Mouse (Mus musculus) left cerebral cortex, postnatal 25 days (tissue): ENCODE results near the gene Rbm20. TPM values are rescaled to one million over a fixed set of nuclear protein-coding genes. Genes with fewer than 3 reads are reported as not detected.

Experiments
- DNase-seq, 2 experiments: peaks; one replicate each; pipeline ENCODE4 v3.0.0; 2022; ENCODE audit warnings: low spot score in 2 of 2, mixed read lengths in 1 of 2
- intact Hi-C: fragments of 180-260 bp; cut with DNase I; formaldehyde crosslinking; loops from one replicate; pipeline ENCODE4 v1.15.1; 2025
- total RNA-seq, 2 experiments: library from RNA; stranded (reverse); gene quantifications; 2 replicates each; pipeline ENCODE4 v1.2.3; 2021

Gene Rbm20
- total RNA-seq, 2 experiments from 2014 or later, result 4.1 to 4.9 TPM

DNA sequence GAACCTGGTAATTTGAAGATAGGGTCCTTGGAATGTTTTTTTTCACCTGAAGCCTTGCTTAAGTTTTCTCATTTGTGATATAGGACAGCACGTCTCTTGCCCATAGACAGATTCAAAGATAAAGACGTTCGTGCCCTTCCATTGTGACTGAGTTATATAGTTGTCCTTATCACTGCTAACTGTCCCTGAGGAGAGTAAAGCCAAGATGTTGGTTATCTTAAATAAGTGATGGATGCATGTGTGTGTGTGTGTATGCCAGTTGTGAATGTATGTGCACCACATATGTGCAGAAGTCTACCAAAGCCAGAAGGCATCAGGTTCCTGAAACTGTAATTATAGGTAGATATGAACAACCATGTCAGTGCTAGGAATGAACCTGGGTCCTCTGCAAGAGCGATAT lies 102.7 kb downstream of the Rbm20 start:
- intact Hi-C loops, result no loop called here
- DNase-seq, result no peak

DNA sequence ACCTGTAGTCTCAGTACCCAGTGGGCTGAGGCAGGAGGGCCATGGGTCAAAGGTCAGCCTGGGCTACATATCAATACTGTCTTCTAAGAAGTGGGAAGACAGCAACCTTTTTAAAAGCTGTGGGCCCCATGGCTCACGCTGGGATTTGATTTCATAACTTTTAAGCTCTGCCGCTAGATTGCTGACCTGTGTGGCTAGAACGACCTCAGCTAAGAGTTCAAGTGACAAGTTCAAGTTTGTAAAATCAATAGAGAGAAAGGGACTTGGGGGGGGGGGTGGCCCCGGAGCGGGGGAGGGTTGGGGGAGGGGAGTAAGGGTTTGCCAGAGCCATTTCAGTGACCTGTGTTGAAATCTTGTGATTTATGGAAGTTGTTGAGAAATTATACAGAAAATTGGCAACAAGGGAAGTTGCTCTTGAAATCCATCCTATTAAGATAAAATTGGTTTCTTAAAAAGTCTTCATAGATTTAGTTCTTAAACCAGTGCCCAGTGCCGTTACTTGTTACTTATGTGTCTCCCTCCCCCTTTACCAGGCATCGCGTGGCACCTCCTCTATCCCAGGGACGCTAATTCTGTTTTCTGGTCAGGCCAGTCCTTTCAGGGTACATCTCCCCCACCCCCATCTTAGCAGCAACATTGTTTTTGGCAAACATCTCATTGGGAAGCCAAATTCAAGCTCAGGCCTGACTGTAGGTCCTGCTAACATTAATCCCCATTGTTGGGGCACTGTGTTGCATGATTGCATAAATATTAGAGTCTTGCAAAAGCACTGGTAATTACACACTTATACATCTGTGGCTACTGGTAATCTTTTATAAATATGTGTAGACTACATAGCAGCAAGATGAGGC lies 103.9 kb downstream of the Rbm20 start:
- DNase-seq, result no peak
- intact Hi-C loops, result no loop called here

DNA sequence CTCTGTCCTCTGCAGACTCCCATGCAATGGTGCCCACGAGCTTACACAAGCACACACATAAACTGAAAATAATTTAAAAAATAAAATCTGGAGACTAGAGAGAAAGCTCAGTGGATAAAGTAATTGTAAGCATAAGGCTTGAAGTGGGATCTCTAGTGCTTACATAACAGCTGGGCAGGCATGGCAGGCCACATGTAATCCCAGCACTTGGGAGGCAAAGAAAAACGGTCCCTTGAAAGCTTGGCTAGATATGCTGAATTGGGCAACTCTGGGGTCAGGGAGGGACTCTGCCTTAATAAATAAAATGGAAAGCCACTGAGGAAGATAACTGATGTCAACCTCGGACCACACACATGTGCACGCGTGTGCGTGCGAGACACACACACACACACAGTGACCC lies 104.7 kb downstream of the Rbm20 start:
- no peak for DNase-seq
- intact Hi-C loops, result no loop called here

DNA sequence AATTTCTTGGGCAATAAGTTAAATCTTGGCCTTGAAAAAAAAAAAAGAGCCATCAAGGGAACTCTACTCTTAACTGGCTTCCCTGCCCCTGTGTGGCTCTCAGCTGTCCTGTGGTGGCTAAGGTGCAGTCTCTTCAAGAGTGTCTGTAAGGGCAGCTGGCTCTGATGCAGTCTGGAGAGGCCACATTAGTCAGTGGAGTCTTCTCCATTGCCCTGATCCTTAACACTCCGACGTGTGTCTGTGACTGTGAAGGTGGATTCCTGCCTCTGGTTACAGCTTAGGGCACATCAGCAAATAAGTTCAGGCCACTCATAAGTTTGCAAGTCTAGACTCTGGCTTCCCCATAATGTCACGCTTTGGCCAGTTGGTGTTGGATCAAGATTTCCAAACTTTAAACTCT lies 108.2 kb downstream of the Rbm20 start:
- intact Hi-C loops, result no loop called here
- DNase-seq, result no peak

DNA sequence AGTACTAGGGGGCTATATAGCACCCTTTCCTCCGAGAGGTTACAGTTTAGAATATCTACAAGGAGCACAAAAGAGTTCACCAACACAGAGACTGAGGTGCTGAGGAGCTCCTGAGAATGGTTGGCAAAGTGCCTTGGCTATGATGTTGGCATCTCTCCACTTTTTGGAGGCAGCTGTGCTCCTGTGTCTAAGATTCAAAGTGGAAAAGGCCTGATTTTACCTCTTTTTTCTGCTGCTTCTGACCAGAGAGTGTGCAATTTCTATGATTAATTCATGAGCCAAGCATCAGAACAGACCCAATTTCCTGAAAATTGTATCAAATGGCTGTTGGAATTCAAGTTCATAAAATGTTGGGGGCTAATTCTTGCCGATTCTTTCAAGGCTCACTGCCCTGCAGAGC lies 109.1 kb downstream of the Rbm20 start:
- intact Hi-C loops, result no loop called here
- peak in 1 of 2 experiments; percentile 50 for DNase-seq

DNA sequence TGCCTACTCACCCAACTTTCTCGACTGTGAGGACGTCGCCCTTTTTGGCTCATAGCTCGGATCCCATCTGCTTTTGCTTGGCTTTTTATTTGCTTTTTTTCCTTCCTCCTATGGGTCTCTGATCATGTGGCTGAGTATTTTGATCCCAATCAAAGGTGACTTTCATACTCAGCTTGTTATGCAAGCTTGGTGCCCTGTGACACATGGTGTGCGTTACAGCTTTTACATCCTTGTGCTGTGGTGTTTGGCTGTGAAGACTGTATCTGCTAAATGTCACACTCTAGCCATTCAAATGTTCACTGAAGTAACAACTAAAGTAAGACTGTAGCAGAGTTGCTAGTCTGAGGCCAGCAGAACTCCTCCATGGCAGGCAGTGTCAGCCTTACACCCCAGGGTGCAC lies 109.7 kb downstream of the Rbm20 start:
- intact Hi-C loops, result no loop called here
- DNase-seq, result peak in 1 of 2 experiments; percentile 8

DNA sequence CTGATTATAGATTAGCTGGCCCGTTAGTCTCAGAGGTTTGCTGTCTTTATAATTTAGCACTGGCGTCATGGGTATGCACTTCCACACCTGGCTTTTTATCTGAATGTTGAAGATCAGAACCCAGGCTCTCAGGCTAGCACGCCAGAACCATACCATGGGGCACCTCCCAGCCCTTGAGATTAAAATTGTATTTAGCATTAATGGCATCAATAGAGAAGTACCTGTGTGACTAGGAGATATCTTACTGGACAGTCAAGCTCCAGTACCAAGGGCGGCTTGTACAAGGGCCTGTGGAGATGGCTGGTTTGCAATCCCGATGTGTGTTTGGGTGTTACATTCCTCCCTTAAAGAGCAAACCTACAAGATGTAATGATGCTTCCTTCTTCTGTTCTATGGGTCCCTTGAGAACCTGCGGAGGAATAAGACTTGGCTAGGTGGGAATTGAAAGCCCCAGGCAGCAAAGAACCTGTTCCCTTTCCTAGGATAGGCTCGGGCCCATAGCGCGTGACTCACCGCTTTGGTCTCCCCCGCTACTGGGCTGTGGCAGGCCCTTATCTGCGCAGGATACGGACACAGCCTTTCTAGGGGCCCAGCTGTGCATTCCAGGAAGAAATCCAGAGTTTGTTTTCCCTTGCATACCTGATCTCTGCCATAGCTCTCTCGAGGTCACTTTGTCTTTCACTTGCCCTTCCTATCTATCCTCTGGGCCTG lies 111.7 kb downstream of the Rbm20 start:
- intact Hi-C loops, result no loop called here

DNA sequence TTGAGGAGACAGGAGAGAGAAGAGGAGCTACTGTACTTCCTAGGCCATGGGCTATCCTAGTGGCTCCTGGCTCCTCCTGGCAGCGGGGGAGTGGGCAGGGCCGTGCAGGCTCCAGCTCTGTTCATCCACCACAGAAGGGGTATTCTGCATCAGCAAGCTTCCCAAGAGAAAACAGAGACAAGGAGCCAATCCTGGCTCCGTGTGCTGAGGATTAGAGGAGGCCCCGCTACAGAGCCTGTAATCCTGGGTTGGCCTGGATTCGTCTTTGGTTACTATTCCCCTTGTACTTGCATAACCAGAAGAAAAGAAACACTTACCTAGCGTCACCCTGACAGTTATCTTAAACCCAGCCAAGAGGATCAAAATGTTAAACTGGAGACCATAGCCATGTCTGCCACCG lies 112.5 kb downstream of the Rbm20 start:
- DNase-seq, result no peak
- intact Hi-C loops, result no loop called here

More for the DNA sequence above, 111.7 kb downstream of the Rbm20 start:
- no peak for DNase-seq

DNA sequence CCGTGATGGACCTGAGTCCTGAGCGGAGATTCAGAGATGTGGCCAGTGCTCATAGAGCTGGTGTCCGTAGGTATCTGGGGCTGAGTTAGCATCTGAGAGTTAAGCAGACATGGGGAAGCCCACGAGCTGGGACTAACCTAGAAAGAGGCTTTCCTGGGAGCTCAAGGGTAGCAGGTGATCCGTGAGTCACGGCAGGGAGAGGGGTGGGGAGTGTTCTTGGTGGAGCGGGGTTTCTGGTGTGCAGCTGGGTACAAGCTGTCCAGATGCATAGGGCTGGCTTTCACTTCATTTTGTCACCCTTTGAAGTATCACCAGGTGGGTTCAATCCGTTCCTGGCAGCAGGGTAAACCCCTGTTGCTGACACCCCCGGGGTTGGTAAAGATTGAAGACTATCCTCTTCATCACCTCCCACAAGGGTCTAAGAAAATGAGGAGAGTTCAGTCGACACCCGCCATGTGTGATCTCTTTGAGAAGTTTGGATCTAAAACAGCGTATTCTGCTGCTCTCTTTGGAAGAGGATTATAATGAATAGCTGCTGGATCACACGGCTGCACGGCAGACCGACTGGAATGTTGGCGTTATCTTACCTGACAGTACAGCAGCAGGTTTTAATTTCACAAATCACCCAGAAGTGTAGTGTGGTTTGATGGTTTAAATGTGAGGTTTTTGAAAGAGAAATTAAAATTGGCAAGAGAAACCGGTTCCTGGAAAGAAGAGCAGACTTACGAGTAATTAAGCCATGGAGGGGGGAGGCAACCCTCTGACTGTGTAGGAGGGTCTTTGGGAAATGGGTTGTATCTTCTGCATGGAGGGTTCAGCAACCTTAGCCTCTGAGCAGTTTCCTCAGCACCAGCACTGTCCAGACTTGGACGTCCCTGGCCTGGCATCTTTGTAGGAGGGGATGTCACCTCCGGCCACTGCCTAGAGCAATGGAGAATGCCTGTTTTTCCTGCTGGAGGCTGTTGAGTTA lies 114.9 kb downstream of the Rbm20 start:
- no peak for DNase-seq
- intact Hi-C loops, result no loop called here

DNA sequence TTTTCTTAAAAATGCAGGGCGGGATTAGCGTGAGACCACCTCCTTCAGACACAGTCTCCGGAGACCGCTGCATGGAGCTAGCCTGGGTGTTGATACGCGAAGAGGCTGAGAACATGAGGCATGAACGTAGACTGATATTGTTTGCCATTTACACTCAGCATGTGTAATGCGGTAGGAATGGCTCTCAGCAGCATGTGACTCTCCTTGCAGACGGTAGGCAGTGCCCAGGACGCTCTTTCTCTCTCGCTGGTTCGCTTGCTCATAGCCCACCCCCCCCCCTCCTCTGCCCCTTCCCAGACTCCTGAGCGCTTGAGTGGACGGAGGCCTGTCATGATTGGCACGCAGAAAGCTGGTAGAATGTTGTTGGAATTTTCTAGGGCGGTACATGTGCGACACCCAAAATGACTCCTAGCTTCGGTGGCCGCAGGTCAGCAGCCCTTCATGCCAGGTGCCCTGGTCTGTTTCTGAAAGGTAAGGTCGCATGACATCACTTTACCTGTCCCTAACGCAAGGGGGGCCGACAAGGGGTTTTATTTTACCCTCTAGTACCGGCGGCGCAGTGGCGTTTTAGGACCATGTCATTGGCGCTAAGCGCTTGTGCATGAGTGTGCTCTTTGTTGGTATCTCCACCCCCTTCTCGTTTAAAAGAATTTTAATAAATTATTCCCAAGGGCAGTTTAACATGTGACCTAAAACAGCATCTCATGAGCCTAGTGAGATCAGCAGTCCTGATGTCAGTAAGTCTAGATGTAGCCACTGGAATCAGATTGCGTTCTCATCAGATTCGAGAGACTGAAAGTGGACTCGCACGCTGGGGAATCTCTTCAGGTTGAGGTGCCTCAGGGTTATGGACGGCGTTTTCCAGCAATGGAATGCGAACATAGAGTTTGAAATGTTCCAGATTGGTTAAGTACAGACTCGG lies 116.1 kb downstream of the Rbm20 start:
- intact Hi-C loops, result no loop called here
- DNase-seq, result no peak

DNA sequence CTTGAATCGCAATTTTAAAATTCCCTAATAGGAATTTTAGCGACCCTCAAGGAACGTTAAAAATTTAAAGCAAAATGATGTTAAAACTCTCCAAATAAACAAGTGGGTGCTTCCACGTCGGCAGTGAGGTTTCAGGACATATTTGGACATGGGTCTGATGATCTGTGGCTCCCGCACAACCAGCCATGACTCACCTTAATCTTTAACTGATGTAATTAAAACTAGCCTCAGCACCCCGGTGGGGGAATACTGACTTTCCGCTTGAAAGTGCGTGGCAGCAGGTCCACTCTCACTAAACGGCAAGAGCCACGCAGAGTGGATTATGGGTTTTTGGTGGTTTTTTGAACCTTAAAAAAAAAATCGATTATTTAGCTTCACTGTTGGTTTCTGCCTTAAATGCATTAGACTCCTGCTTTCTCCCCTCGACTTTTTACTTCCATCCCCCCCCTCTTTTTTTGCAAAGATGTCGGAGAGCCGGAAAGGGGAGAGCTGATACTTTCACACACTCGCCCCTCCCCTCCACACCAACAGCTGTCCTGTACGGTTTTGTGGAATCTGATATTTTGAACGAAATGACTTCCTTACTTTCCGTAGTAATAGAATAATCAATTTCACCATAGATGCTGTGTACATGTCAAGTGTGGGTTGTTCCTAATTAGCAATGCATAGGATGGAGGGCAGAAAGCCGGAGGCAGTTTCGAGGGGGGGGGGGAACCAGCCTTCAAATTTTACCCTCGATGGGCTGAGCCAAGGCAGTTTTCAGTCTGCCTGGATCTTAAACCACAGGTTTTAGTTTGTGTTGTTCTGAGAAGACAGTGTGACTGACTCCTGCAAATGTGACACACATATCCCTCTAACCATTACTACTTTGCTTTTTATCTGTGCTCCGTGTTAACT lies 117.1 kb downstream of the Rbm20 start:
- no peak for DNase-seq
- intact Hi-C loops, result no loop called here

DNA sequence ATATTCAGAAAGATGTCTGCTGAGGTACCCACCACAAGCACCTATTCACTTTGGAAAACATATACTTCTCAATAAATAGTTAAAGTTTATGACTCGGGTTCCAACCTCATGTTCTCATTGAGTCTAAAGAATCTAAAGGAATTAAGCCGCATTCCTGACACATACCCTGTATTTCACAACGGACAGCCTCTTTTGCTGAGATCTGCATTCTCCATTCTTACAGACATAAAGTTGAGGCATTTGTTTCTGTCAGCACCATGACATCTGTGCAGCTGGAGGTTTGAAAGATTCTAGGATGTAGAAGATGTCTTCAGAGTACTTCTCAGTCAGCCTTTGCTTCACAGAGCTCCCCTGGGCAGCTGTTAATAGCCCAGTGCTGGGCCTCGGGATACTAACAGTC lies 117.9 kb downstream of the Rbm20 start:
- DNase-seq, result no peak
- intact Hi-C loops, result no loop called here

DNA sequence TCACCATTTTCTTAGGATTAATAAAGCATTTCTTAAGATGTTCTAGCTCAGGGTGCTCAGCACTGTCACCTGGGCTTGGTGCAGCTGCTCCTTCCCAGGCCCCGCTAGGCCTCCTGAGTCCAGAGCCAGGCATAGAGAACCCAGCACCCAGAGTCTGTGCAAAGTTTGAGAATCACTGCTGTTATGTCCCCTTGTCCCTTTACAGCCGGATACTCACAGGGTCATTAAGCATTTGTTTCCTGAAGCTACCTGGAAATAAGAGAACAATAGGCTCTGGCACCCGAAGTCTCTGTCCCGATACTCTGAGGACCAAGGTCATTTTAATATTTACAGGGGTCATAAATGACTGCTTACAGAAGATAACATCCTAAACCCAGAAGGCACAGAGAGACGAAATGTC lies 118.9 kb downstream of the Rbm20 start:
- DNase-seq, result no peak
- intact Hi-C loops, result no loop called here

DNA sequence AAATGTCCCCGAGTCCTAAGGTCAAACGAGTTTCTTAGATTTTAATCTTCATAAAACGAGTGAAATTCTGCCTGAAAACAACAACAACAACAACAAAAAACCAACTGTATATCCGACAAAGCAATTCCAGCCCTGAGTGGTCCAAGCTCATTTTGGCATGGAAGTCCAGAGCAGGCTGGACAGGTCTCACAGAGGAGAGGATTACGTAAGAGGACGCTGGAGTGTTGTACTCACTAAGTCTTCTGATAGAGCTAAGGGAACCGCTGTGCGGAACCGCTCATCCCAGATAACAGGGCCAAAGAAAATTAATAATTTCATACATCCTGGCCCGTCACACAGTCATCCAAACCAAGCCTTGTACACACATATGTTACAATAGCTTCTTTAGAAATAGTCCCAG lies 120.7 kb downstream of the Rbm20 start:
- DNase-seq, result no peak
- intact Hi-C loops, result no loop called here

DNA sequence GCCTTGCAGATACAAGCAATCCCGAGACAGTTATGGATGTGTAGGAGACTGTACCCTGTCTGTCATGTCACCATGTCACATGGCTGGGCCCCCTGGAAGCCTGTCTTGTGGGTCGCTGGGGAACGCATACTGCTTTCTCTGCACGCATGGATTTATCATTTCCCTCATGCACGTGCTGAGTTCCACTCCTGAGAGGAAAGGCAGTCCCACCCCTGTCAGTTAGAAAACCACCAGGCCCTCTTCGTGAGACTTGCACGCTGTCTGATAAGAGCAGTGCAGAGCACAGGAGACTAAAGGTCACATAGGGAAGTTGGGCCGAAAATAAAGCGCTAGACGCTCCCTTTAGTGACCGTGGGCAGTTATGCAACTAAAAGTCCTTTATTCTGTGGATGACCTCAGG lies 122.8 kb downstream of the Rbm20 start:
- intact Hi-C loops, result no loop called here
- no peak for DNase-seq

DNA sequence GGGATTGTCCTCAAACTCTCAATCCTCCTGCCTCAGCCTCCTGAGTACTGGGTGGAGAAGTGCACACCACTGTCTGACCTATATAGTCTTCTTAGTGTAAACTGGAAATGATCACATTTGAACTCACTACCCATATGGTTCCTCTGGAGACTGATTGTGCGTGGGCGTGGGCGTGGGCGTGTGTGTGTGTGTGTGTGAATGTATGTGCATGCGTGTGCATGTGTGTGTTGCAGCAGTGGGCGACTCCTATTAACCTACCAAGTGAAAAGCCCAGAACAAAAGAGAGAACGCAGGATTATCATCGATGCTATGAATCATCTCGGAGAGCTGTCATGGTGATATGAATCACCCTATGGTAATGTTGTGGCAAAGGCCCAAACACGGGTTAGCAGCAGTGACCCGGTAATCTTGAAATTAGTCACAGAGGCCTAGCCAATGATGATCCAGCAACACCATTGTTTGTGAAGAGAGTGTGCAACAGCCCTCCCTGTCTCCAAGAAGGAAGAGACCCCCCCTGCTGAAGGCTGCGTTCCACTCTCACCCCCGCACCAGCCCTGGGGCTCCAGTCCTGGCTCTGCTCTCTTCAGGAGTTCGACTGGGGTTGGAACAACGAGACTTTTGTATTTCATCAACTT lies 123.4 kb downstream of the Rbm20 start:
- intact Hi-C loops, result no loop called here
- peak in 1 of 2 experiments; percentile 34 for DNase-seq

DNA sequence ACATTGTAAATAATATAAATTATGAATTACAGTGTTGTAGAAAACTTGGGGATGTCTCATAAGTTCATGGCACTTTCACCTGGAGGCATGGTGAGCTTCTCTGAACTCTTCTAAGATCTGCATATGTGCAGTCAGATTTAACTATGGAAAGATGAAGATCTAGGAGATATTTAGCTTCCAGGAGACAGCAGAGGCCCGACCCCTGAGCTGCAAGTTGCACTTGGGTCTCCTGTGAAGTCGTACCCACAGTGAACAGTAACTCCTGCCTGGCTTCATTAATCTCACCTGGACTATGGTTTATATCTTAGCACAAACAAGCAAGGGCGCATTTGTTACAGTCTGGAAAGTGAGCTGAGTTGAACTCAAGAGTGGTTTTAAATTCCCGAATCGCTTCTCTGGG lies 124.3 kb downstream of the Rbm20 start:
- DNase-seq, result no peak
- intact Hi-C loops, result no loop called here
